Mouse (Mus musculus) liver, adult 2 months (tissue): Measurements from ENCODE around the gene Atf4.

Source experiments
- CTCF ChIP-seq: fragments of 200-500 bp; IDR thresholded peaks from 2 replicates; pipeline ENCODE4 v1.5.1; 2011; ENCODE audit warnings: low read depth, low read length, control low read depth
- POLR2A ChIP-seq: fragments of 200-500 bp; IDR thresholded peaks from 2 replicates; pipeline ENCODE4 v1.6.1; 2011; ENCODE audit warnings: low read length, control low read depth; ENCODE audit not compliant: insufficient read depth; ENCODE audit errors: extremely low read depth

DNA sequence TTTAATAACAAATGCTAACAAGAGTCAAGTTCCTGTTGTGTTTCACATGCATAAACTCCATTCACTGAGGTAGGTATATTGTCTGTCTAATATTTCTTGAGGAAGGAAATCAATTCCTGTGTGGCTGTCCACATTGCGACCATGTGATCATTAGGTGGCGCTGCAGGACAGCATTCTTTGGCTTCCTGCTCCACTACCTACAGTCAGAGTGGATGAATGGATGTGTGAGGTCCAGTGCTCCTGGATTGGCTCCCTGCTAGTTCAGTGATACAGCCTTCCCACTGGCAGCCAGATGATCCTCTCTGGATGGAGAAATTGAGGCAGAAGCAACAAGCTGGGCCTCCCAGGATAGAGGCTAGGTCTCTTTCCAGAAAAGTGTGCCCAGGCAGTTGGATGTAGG is 11.3 kb downstream of the Atf4 start:
- peak; percentile 79 for TF ChIP-seq CTCF
- TF ChIP-seq POLR2A = no peak
